Mouse (Mus musculus) liver, embryonic 16.5 days (tissue): ENCODE results near the gene Slc35a2. TPM values are rescaled to one million over a fixed set of nuclear protein-coding genes. Genes with fewer than 3 reads are reported as not detected.
A peak's percentile ranks its signal among the peaks of the same experiment; 100 is the strongest.

Experiments used
- ATAC-seq: fragments of 200-750 bp; cut with Nextera tagmentation; 2 replicates; pipeline ENCODE4 v1.8.0; 2017; ENCODE audit warnings: low read depth, mild to moderate bottlenecking, moderate number of reproducible peaks, moderate library complexity
- H3K27ac ChIP-seq: fragments of 300-500 bp; sonication (generic); 2 replicates; pipeline ENCODE4 v1.5.1; 2014; ENCODE audit warnings: mild to moderate bottlenecking, low read length
- H3K27me3 ChIP-seq: fragments of 300-500 bp; sonication (generic); 2 replicates; pipeline ENCODE4 v1.6.1; 2014; ENCODE audit warnings: low read depth, low read length, mixed read lengths; ENCODE audit not compliant: control insufficient read depth, insufficient read depth
- H3K36me3 ChIP-seq: fragments of 300-500 bp; sonication (generic); 2 replicates; pipeline ENCODE4 v1.6.1; 2014; ENCODE audit warnings: mild to moderate bottlenecking; ENCODE audit not compliant: control insufficient read depth, insufficient read depth
- H3K4me1 ChIP-seq: fragments of 300-500 bp; sonication (generic); 2 replicates; pipeline ENCODE4 v1.6.1; 2014; ENCODE audit warnings: low read depth, low read length, mixed read lengths; ENCODE audit not compliant: control insufficient read depth
- H3K4me2 ChIP-seq: fragments of 300-500 bp; sonication (generic); 2 replicates; pipeline ENCODE4 v1.6.1; 2014; ENCODE audit warnings: low read depth, low read length, mixed read lengths
- H3K4me3 ChIP-seq: fragments of 300-500 bp; sonication (generic); 2 replicates; pipeline ENCODE4 v1.5.1; 2014; ENCODE audit warnings: low read depth, mild to moderate bottlenecking, low read length
- H3K9ac ChIP-seq: fragments of 300-500 bp; sonication (generic); 2 replicates; pipeline ENCODE4 v1.6.1; 2014; ENCODE audit warnings: low read depth, low read length
- H3K9me3 ChIP-seq: fragments of 300-500 bp; sonication (generic); replicated peaks from 2 replicates; pipeline ENCODE4 v1.6.1; 2016; ENCODE audit warnings: low read length; ENCODE audit not compliant: control insufficient read depth
- WGBS: fragments of 180-500 bp; shearing (Covaris S2); extraction: QIAGEN DNeasy Blood & Tissue Kit; methylation state at CpG from one replicate; pipeline ENCODE4 v1.1.7; 2014; ENCODE audit not compliant: insufficient replicate concordance; 5-methylcytosine and 5-hydroxymethylcytosine counted together
- polyA plus RNA-seq: library from polyadenylated mRNA; unstranded; fragments of >200 nt; fragmentation: Nextera tagmentation; extraction: Ambion mirVana; gene quantifications from 2 replicates; pipeline ENCODE4 v1.2.1, GENCODE M21; 2015

Slc35a2 gene
- polyA plus RNA-seq, 1 experiment from 2014 or later = 13.5 TPM

GRCm38 (mm10) chrX:7863181-7863580 lies 20.6 kb upstream of the Slc35a2 start:
- H3K27me3 ChIP-seq = no peaks in the 10 kb centered on the region
- no peak overlapping the region for H3K27ac ChIP-seq
- H3K4me3 ChIP-seq = no peak overlapping the region
- WGBS = 85% methylated on average over 1 of the region's 1 CpGs
- peaks cover 8% of the 10 kb centered on the region; the same call in 1 of the 2 replicates for H3K36me3 ChIP-seq
- H3K9me3 ChIP-seq = no peaks in the 10 kb centered on the region
- H3K4me2 ChIP-seq = no peak overlapping the region
- H3K9ac ChIP-seq = no peak overlapping the region
- ATAC-seq = no peak
- peaks cover 18% of the 10 kb centered on the region for H3K4me1 ChIP-seq

- Histone ChIP-seq H3K4me1 (peaks cover 14% of the 10 kb centered on the region), H3K9ac (no peak overlapping the region), H3K9me3 (no peaks in the 10 kb centered on the region), H3K27ac (no peak overlapping the region), H3K4me3 (no peak overlapping the region), H3K27me3 (no peaks in the 10 kb centered on the region), H3K4me2 (no peak overlapping the region), H3K36me3 (peaks cover 8% of the 10 kb centered on the region; the same call in 1 of the 2 replicates)
- ATAC-seq = no peak
- WGBS = 56% methylated on average over 3 of the region's 3 CpGs
Measured at GRCm38 (mm10) chrX:7864551-7864950, 19.3 kb upstream of the Slc35a2 start.

- Histone ChIP-seq H3K4me3 (no peak overlapping the region), H3K4me1 (peaks cover 7% of the 10 kb centered on the region), H3K27ac (no peak overlapping the region), H3K27me3 (no peaks in the 10 kb centered on the region), H3K4me2 (no peak overlapping the region), H3K36me3 (peaks cover 8% of the 10 kb centered on the region; the same call in 1 of the 2 replicates), H3K9me3 (no peaks in the 10 kb centered on the region), H3K9ac (no peak overlapping the region)
- 46% methylated on average over 2 of the region's 2 CpGs for WGBS
- ATAC-seq = no peak
Measured at GRCm38 (mm10) chrX:7865343-7865742, 18.5 kb upstream of the Slc35a2 start.

- Histone ChIP-seq H3K4me3 (no peak overlapping the region), H3K27ac (no peak overlapping the region), H3K27me3 (no peaks in the 10 kb centered on the region), H3K9ac (no peak overlapping the region), H3K9me3 (no peaks in the 10 kb centered on the region), H3K36me3 (peaks cover 8% of the 10 kb centered on the region; the same call in 1 of the 2 replicates), H3K4me1 (peaks cover 3% of the 10 kb centered on the region), H3K4me2 (no peak overlapping the region)
- ATAC-seq = no peak
- 35% methylated on average over 2 of the region's 2 CpGs for WGBS
Measured at GRCm38 (mm10) chrX:7865786-7866185, 18.0 kb upstream of the Slc35a2 start.

GRCm38 (mm10) chrX:7867141-7867540 lies 16.7 kb upstream of the Slc35a2 start:
- H3K27ac ChIP-seq = no peak overlapping the region
- no peaks in the 10 kb centered on the region for H3K9me3 ChIP-seq
- no peaks in the 10 kb centered on the region; the same call in 1 of the 2 replicates for H3K4me1 ChIP-seq
- no peaks in the 10 kb centered on the region for H3K27me3 ChIP-seq
- H3K4me3 ChIP-seq = no peak overlapping the region
- H3K4me2 ChIP-seq = no peak overlapping the region
- no peak for ATAC-seq
- no peak overlapping the region for H3K9ac ChIP-seq
- WGBS = 81% methylated on average over 1 of the region's 1 CpGs
- peaks cover 13% of the 10 kb centered on the region for H3K36me3 ChIP-seq

GRCm38 (mm10) chrX:7868506-7868905 lies 15.3 kb upstream of the Slc35a2 start:
- peaks cover 22% of the 10 kb centered on the region for H3K36me3 ChIP-seq
- H3K4me2 ChIP-seq = no peak overlapping the region
- no peaks in the 10 kb centered on the region for H3K27me3 ChIP-seq
- no peaks in the 10 kb centered on the region for H3K9me3 ChIP-seq
- no peak overlapping the region for H3K27ac ChIP-seq
- no peak for ATAC-seq
- no peaks in the 10 kb centered on the region; the same call in 1 of the 2 replicates for H3K4me1 ChIP-seq
- H3K9ac ChIP-seq = no peak overlapping the region
- H3K4me3 ChIP-seq = no peak overlapping the region
- 44% methylated on average over 2 of the region's 2 CpGs for WGBS

- Histone ChIP-seq H3K4me1 (no peaks in the 10 kb centered on the region; the same call in 1 of the 2 replicates), H3K4me2 (no peak overlapping the region), H3K27ac (no peak overlapping the region), H3K9ac (no peak overlapping the region), H3K4me3 (no peak overlapping the region), H3K9me3 (no peaks in the 10 kb centered on the region), H3K27me3 (no peaks in the 10 kb centered on the region), H3K36me3 (peaks cover 34% of the 10 kb centered on the region)
- 68% methylated on average over 3 of the region's 3 CpGs for WGBS
- no peak for ATAC-seq
Measured at GRCm38 (mm10) chrX:7869826-7870225, 14.0 kb upstream of the Slc35a2 start.

GRCm38 (mm10) chrX:7878007-7878419 lies 5.8 kb upstream of the Slc35a2 start, which contains the start of gene Pim2:
Pim2 (plus strand) TSS chrX:7878262.
- ATAC-seq = peak; percentile 97
- H3K27me3 ChIP-seq = peaks cover 2% of the 10 kb centered on the region; the same call in 1 of the 2 replicates
- WGBS = 9% methylated on average over 38 of the region's 38 CpGs
- H3K9me3 ChIP-seq = no peaks in the 10 kb centered on the region
- H3K9ac ChIP-seq = peak within 1 kb of the TSS; percentile 46; the same call in 1 of the 2 replicates
- peaks cover 24% of the 10 kb centered on the region for H3K36me3 ChIP-seq
- peak within 1 kb of the TSS; percentile 89 for H3K4me2 ChIP-seq
- peak within 1 kb of the TSS; percentile 57 for H3K4me3 ChIP-seq
- H3K4me1 ChIP-seq = peaks cover 15% of the 10 kb centered on the region
- H3K27ac ChIP-seq = no peak within 1 kb of the TSS

- peak overlapping the region; percentile 46; the same call in 1 of the 2 replicates for H3K9ac ChIP-seq
- no peaks in the 10 kb centered on the region for H3K9me3 ChIP-seq
- WGBS = 18% methylated on average over 21 of the region's 21 CpGs
- H3K36me3 ChIP-seq = peaks cover 19% of the 10 kb centered on the region
- peaks cover 15% of the 10 kb centered on the region for H3K4me1 ChIP-seq
- no peak for ATAC-seq
- peak overlapping the region; percentile 57 for H3K4me3 ChIP-seq
- H3K27ac ChIP-seq = no peak overlapping the region
- H3K27me3 ChIP-seq = peaks cover 2% of the 10 kb centered on the region; the same call in 1 of the 2 replicates
- peak overlapping the region; percentile 89 for H3K4me2 ChIP-seq
Measured at GRCm38 (mm10) chrX:7878495-7878894, 5.3 kb upstream of the Slc35a2 start.
